Mouse (Mus musculus): ENCODE results near the gene Cdk5. TPM values are rescaled to one million over a fixed set of nuclear protein-coding genes. Genes with fewer than 3 reads are reported as not detected.

Cdk5 gene
- 115 and 123 TPM in 2 replicates for polyA plus RNA-seq (2014; fragmentation: Nextera tagmentation; extraction: Ambion mirVana)

GRCm38 (mm10) chr5:24423129-24424003 is at the start of gene Cdk5, which contains the start of gene Slc4a2:
Gene Cdk5, minus strand, starts transcription at chr5:24423530.
Gene Slc4a2, plus strand, starts transcription at chr5:24423837.
- ATAC-seq (ENCODE audit: low FRiP score) (peak; percentile 94), DNase-seq (ENCODE audit: low spot score) (peak; percentile 98)
- peaks cover 24% of the 10 kb centered on the region for H3K36me3 ChIP-seq (replicated peaks; ENCODE audit: control insufficient read depth, insufficient read depth)
- H3K9me3 ChIP-seq (ENCODE audit: control insufficient read depth, low read length): no peaks in the 10 kb centered on the region
- H3K9ac ChIP-seq: peak within 1 kb of the TSS; percentile 88
- under 1% methylated on average over 46 of the region's 46 CpGs for WGBS
- H3K4me3 ChIP-seq (replicated peaks; ENCODE audit: low read length): peak within 1 kb of the TSS; percentile 49
- no peaks in the 10 kb centered on the region; the same call in 1 of the 2 replicates for H3K27me3 ChIP-seq (ENCODE audit: control insufficient read depth, insufficient read depth, low read length)
- peaks cover 43% of the 10 kb centered on the region for H3K4me1 ChIP-seq (replicated peaks; ENCODE audit: control insufficient read depth, insufficient read depth, low read length)
- peak within 1 kb of the TSS; percentile 87 for H3K27ac ChIP-seq
- peak within 1 kb of the TSS; percentile 77 for H3K4me2 ChIP-seq (replicated peaks)

GRCm38 (mm10) chr5:24470600-24470999 is 47.3 kb upstream of the Cdk5 start:
- Histone ChIP-seq H3K4me2 (replicated peaks) (no peak overlapping the region), H3K27me3 (ENCODE audit: control insufficient read depth, insufficient read depth, low read length) (no peaks in the 10 kb centered on the region), H3K9ac (no peak overlapping the region), H3K4me3 (replicated peaks; ENCODE audit: low read length) (no peak overlapping the region), H3K4me1 (replicated peaks; ENCODE audit: control insufficient read depth, insufficient read depth, low read length) (peaks cover 39% of the 10 kb centered on the region), H3K27ac (no peak overlapping the region), H3K9me3 (ENCODE audit: control insufficient read depth, low read length) (no peaks in the 10 kb centered on the region), H3K36me3 (replicated peaks; ENCODE audit: control insufficient read depth, insufficient read depth) (no peaks in the 10 kb centered on the region)
- peak; percentile 85 for DNase-seq (ENCODE audit: low spot score)
- WGBS: 11% methylated on average over 5 of the region's 5 CpGs
- peak; percentile 63; the same call in 1 of the 2 replicates for ATAC-seq (ENCODE audit: low FRiP score)

GRCm38 (mm10) chr5:24466762-24467161 is 43.4 kb upstream of the Cdk5 start:
- DNase-seq (ENCODE audit: low spot score): no peak
- Histone ChIP-seq H3K9ac (no peak overlapping the region), H3K27me3 (ENCODE audit: control insufficient read depth, insufficient read depth, low read length) (no peaks in the 10 kb centered on the region), H3K4me1 (replicated peaks; ENCODE audit: control insufficient read depth, insufficient read depth, low read length) (peaks cover 16% of the 10 kb centered on the region), H3K9me3 (ENCODE audit: control insufficient read depth, low read length) (no peaks in the 10 kb centered on the region), H3K27ac (no peak overlapping the region), H3K36me3 (replicated peaks; ENCODE audit: control insufficient read depth, insufficient read depth) (no peaks in the 10 kb centered on the region), H3K4me3 (replicated peaks; ENCODE audit: low read length) (no peak overlapping the region), H3K4me2 (replicated peaks) (no peak overlapping the region)
- ATAC-seq (ENCODE audit: low FRiP score): no peak
- 24% methylated on average over 12 of the region's 12 CpGs for WGBS

- Histone ChIP-seq H3K9ac (peak overlapping the region; percentile 42), H3K4me2 (replicated peaks) (peak overlapping the region; percentile 96), H3K4me1 (replicated peaks; ENCODE audit: control insufficient read depth, insufficient read depth, low read length) (peaks cover 42% of the 10 kb centered on the region), H3K36me3 (replicated peaks; ENCODE audit: control insufficient read depth, insufficient read depth) (peaks cover 17% of the 10 kb centered on the region), H3K27ac (peak overlapping the region; percentile 21; the same call in 1 of the 2 replicates), H3K4me3 (replicated peaks; ENCODE audit: low read length) (no peak overlapping the region), H3K27me3 (ENCODE audit: control insufficient read depth, insufficient read depth, low read length) (no peaks in the 10 kb centered on the region), H3K9me3 (ENCODE audit: control insufficient read depth, low read length) (no peaks in the 10 kb centered on the region)
- 52% methylated on average over 7 of the region's 7 CpGs for WGBS
- DNase-seq (ENCODE audit: low spot score) (no peak), ATAC-seq (ENCODE audit: low FRiP score) (no peak)
Measured at GRCm38 (mm10) chr5:24455613-24456012, 32.3 kb upstream of the Cdk5 start.

GRCm38 (mm10) chr5:24455076-24455475 is 31.7 kb upstream of the Cdk5 start:
- Histone ChIP-seq H3K9ac (peak overlapping the region; percentile 42), H3K4me1 (replicated peaks; ENCODE audit: control insufficient read depth, insufficient read depth, low read length) (peaks cover 42% of the 10 kb centered on the region), H3K4me2 (replicated peaks) (peak overlapping the region; percentile 96), H3K9me3 (ENCODE audit: control insufficient read depth, low read length) (no peaks in the 10 kb centered on the region), H3K27me3 (ENCODE audit: control insufficient read depth, insufficient read depth, low read length) (no peaks in the 10 kb centered on the region), H3K4me3 (replicated peaks; ENCODE audit: low read length) (no peak overlapping the region; the same call in 1 of the 2 replicates), H3K27ac (peak overlapping the region; percentile 21; the same call in 1 of the 2 replicates), H3K36me3 (replicated peaks; ENCODE audit: control insufficient read depth, insufficient read depth) (peaks cover 11% of the 10 kb centered on the region)
- WGBS: 55% methylated on average over 3 of the region's 3 CpGs
- DNase-seq (ENCODE audit: low spot score) (no peak), ATAC-seq (ENCODE audit: low FRiP score) (no peak)

GRCm38 (mm10) chr5:24453985-24454303 is 30.6 kb upstream of the Cdk5 start:
- WGBS: 14% methylated on average over 2 of the region's 2 CpGs
- peaks cover 42% of the 10 kb centered on the region for H3K4me1 ChIP-seq (replicated peaks; ENCODE audit: control insufficient read depth, insufficient read depth, low read length)
- H3K9me3 ChIP-seq (ENCODE audit: control insufficient read depth, low read length): no peaks in the 10 kb centered on the region
- peak overlapping the region; percentile 49; the same call in 1 of the 2 replicates for H3K27ac ChIP-seq
- 0 out of 2 replicates have a peak, but pooled peaks cover 8% of the 10 kb centered on the region for H3K36me3 ChIP-seq (replicated peaks; ENCODE audit: control insufficient read depth, insufficient read depth)
- ATAC-seq (ENCODE audit: low FRiP score) (no peak), DNase-seq (ENCODE audit: low spot score) (no peak)
- H3K4me2 ChIP-seq (replicated peaks): peak overlapping the region; percentile 96
- 0 out of 2 replicates have a peak, but pooled peaks cover 4% of the 10 kb centered on the region for H3K27me3 ChIP-seq (ENCODE audit: control insufficient read depth, insufficient read depth, low read length)
- peak overlapping the region; percentile 86 for H3K4me3 ChIP-seq (replicated peaks; ENCODE audit: low read length)
- H3K9ac ChIP-seq: peak overlapping the region; percentile 90

GRCm38 (mm10) chr5:24453283-24453984 is 30.1 kb upstream of the Cdk5 start:
- no peak; the same call in 1 of the 2 replicates for ATAC-seq (ENCODE audit: low FRiP score)
- H3K4me2 ChIP-seq (replicated peaks): peak overlapping the region; percentile 96
- WGBS: 3% methylated on average over 5 of the region's 5 CpGs

GRCm38 (mm10) chr5:24452691-24453233 is 29.4 kb upstream of the Cdk5 start:
- WGBS: under 1% methylated on average over 24 of the region's 29 CpGs
- no peaks in the 10 kb centered on the region for H3K9me3 ChIP-seq (ENCODE audit: control insufficient read depth, low read length)
- 0 out of 2 replicates have a peak, but pooled peaks cover 8% of the 10 kb centered on the region for H3K36me3 ChIP-seq (replicated peaks; ENCODE audit: control insufficient read depth, insufficient read depth)
- H3K27me3 ChIP-seq (ENCODE audit: control insufficient read depth, insufficient read depth, low read length): 0 out of 2 replicates have a peak, but pooled peaks cover 4% of the 10 kb centered on the region
- H3K27ac ChIP-seq: peak overlapping the region; percentile 92
- no peak for DNase-seq (ENCODE audit: low spot score)
- H3K4me3 ChIP-seq (replicated peaks; ENCODE audit: low read length): peak overlapping the region; percentile 86
- peak overlapping the region; percentile 90 for H3K9ac ChIP-seq
- H3K4me2 ChIP-seq (replicated peaks): peak overlapping the region; percentile 96
- peak; percentile 1; the same call in 1 of the 2 replicates for ATAC-seq (ENCODE audit: low FRiP score)
- H3K4me1 ChIP-seq (replicated peaks; ENCODE audit: control insufficient read depth, insufficient read depth, low read length): peaks cover 48% of the 10 kb centered on the region

More at GRCm38 (mm10) chr5:24453283-24453984, 30.1 kb upstream of the Cdk5 start:
- DNase-seq (ENCODE audit: low spot score): no peak
- H3K27ac ChIP-seq: peak overlapping the region; percentile 92
- peak overlapping the region; percentile 90 for H3K9ac ChIP-seq
- H3K9me3 ChIP-seq (ENCODE audit: control insufficient read depth, low read length): no peaks in the 10 kb centered on the region
- 0 out of 2 replicates have a peak, but pooled peaks cover 8% of the 10 kb centered on the region for H3K36me3 ChIP-seq (replicated peaks; ENCODE audit: control insufficient read depth, insufficient read depth)
- peak overlapping the region; percentile 86 for H3K4me3 ChIP-seq (replicated peaks; ENCODE audit: low read length)
- peaks cover 43% of the 10 kb centered on the region for H3K4me1 ChIP-seq (replicated peaks; ENCODE audit: control insufficient read depth, insufficient read depth, low read length)
- H3K27me3 ChIP-seq (ENCODE audit: control insufficient read depth, insufficient read depth, low read length): 0 out of 2 replicates have a peak, but pooled peaks cover 4% of the 10 kb centered on the region
